Mouse (Mus musculus) urinary bladder, adult 18-20 months (tissue): Measurements from ENCODE around the gene Nme3.
"Not testable (repeated sequence)": the region's sequence is repeated elsewhere in the genome, so short reads cannot be mapped to it uniquely, and the experiment has no call there.

Source experiments
- DNase-seq, 2 experiments: peaks; one replicate each; pipeline ENCODE4 v3.0.0; 2022; ENCODE audit warnings: low spot score in 2 of 2, mixed read lengths in 2 of 2

Gene Nme3

GRCm38 (mm10) chr17:24899153-24899552, 2.9 kb downstream of the Nme3 start:
- DNase-seq: no peak

GRCm38 (mm10) chr17:24900014-24900413, 3.7 kb downstream of the Nme3 start:
- no peak for DNase-seq

- DNase-seq: no peak
Measured at GRCm38 (mm10) chr17:24902124-24902523, 5.8 kb downstream of the Nme3 start.

- DNase-seq: no peak
Measured at GRCm38 (mm10) chr17:24902671-24903474, 6.6 kb downstream of the Nme3 start.

- no peak for DNase-seq
Measured at GRCm38 (mm10) chr17:24903767-24904166, 7.5 kb downstream of the Nme3 start.

GRCm38 (mm10) chr17:24907591-24907990, 11.3 kb downstream of the Nme3 start:
- no peak for DNase-seq

GRCm38 (mm10) chr17:24913984-24914383, 17.7 kb downstream of the Nme3 start:
- no peak for DNase-seq

GRCm38 (mm10) chr17:24923246-24923645, 26.9 kb downstream of the Nme3 start:
- DNase-seq: no peak

- DNase-seq: no peak
Measured at GRCm38 (mm10) chr17:24929506-24929905, 33.2 kb downstream of the Nme3 start.

- no peak for DNase-seq
Measured at GRCm38 (mm10) chr17:24932431-24932830, 36.1 kb downstream of the Nme3 start.

- no peak for DNase-seq
Measured at GRCm38 (mm10) chr17:24933163-24933562, 36.9 kb downstream of the Nme3 start.

- DNase-seq: no peak
Measured at GRCm38 (mm10) chr17:24934926-24935325, 38.6 kb downstream of the Nme3 start.

- DNase-seq: no peak
Measured at GRCm38 (mm10) chr17:24935666-24936065, 39.4 kb downstream of the Nme3 start.

GRCm38 (mm10) chr17:24936259-24937237, 40.2 kb downstream of the Nme3 start, which contains the start of gene Mapk8ip3:
Gene Mapk8ip3, minus strand, starts transcription at chr17:24936977.
- peak; percentile 94 to 98 for DNase-seq

- DNase-seq: no peak
Measured at GRCm38 (mm10) chr17:24937266-24937665, 41.0 kb downstream of the Nme3 start.

- DNase-seq: peak in 1 of 2 experiments; percentile 22
Measured at GRCm38 (mm10) chr17:24942453-24942852, 46.2 kb downstream of the Nme3 start.

GRCm38 (mm10) chr17:24943036-24943435, 46.7 kb downstream of the Nme3 start:
- DNase-seq: no peak

GRCm38 (mm10) chr17:24943589-24943988, 47.3 kb downstream of the Nme3 start:
- not testable (repeated sequence) for DNase-seq
